Mouse (Mus musculus) CH12.LX (cell line): ENCODE measurements around the gene Ttll6. TPM values are rescaled to one million over a fixed set of nuclear protein-coding genes. Genes with fewer than 3 reads are reported as not detected.

Source experiments
- DNase-seq: peaks from one replicate; pipeline ENCODE4 v3.0.0-alpha.2; 2013; ENCODE audit errors: extremely low read depth
- H3K27ac ChIP-seq: 2 replicates; pipeline ENCODE4 v1.5.1; 2012; ENCODE audit warnings: low read depth, mild to moderate bottlenecking, control low read depth, moderate library complexity; ENCODE audit not compliant: insufficient read depth
- H3K27me3 ChIP-seq: replicated peaks from 2 replicates; pipeline ENCODE3; 2012; ENCODE audit warnings: inconsistent platforms
- H3K36me3 ChIP-seq, 2 experiments: replicated peaks in 1 of 2; 2 replicates each; pipeline versions ENCODE3 to v1.6.1; 2012; ENCODE audit warnings: inconsistent platforms in 1 of 2, low read length in 1 of 2, mild to moderate bottlenecking in 1 of 2, mixed read lengths in 1 of 2, moderate library complexity in 1 of 2; ENCODE audit not compliant: control insufficient read depth in 1 of 2, insufficient read depth in 1 of 2
- H3K4me1 ChIP-seq, 2 experiments: 2 replicates each; pipeline ENCODE4 v1.6.1; 2012; ENCODE audit warnings: inconsistent platforms in 1 of 2, moderate library complexity in 1 of 2; ENCODE audit not compliant: insufficient read depth in 2 of 2, control insufficient read depth in 1 of 2
- H3K4me2 ChIP-seq: 2 replicates; pipeline ENCODE4 v1.6.1; 2012; ENCODE audit warnings: low read depth, mild to moderate bottlenecking, control low read depth; ENCODE audit not compliant: poor library complexity, insufficient read depth, severe bottlenecking
- H3K4me3 ChIP-seq, 3 experiments: fragments of 150-350 bp in 1 of 3; sonication (generic) in 1 of 3; replicated peaks in 1 of 3; 2 replicates each; pipeline versions ENCODE3 to v1.5.1; 2011 to 2012; ENCODE audit warnings: low read depth in 2 of 3, low read length in 2 of 3, mild to moderate bottlenecking in 2 of 3, moderate library complexity in 2 of 3, control low read depth in 1 of 3, improper control_type of control experiment in 1 of 3, inconsistent platforms in 1 of 3, mixed read lengths in 1 of 3; ENCODE audit not compliant: poor library complexity in 1 of 3
- H3K79me2 ChIP-seq: replicated peaks from 2 replicates; pipeline ENCODE4 v1.6.1; 2012; ENCODE audit warnings: mild to moderate bottlenecking, moderate library complexity; ENCODE audit not compliant: control insufficient read depth, poor library complexity, insufficient read depth, severe bottlenecking; ENCODE audit errors: extremely low read depth
- H3K9ac ChIP-seq: 2 replicates; pipeline ENCODE4 v1.6.1; 2012; ENCODE audit warnings: low read depth, mild to moderate bottlenecking, control low read depth, moderate library complexity; ENCODE audit not compliant: insufficient read depth
- H3K9me3 ChIP-seq: replicated peaks from 2 replicates; pipeline ENCODE3; 2012; ENCODE audit warnings: low read length, inconsistent platforms, mixed read lengths
- CHD1 ChIP-seq: IDR thresholded peaks from 2 replicates; pipeline ENCODE4 v1.6.1; 2012; ENCODE audit warnings: low read depth, low read length, improper control_type of control experiment, inconsistent platforms
- ELF1 ChIP-seq: IDR thresholded peaks from 2 replicates; pipeline ENCODE4 v1.6.1; 2014; ENCODE audit warnings: low read depth, mild to moderate bottlenecking, inconsistent platforms, low read length, improper control_type of control experiment
- ETS1 ChIP-seq: conservative IDR thresholded peaks from 2 replicates; pipeline ENCODE4 v1.6.1; 2012; ENCODE audit warnings: low read depth, mild to moderate bottlenecking, inconsistent platforms, low read length, improper control_type of control experiment, moderate library complexity
- IRF4 ChIP-seq: IDR thresholded peaks from 2 replicates; pipeline ENCODE4 v1.6.1; 2014; ENCODE audit warnings: low read depth, mild to moderate bottlenecking, inconsistent platforms, low read length, improper control_type of control experiment
- JUN ChIP-seq: IDR thresholded peaks from 2 replicates; pipeline ENCODE4 v1.6.1; 2011; ENCODE audit warnings: low read depth, mild to moderate bottlenecking, low read length, improper control_type of control experiment, moderate library complexity; ENCODE audit not compliant: insufficient read depth
- KAT2A ChIP-seq: IDR thresholded peaks from 2 replicates; pipeline ENCODE4 v1.6.1; 2012; ENCODE audit warnings: low read length, improper control_type of control experiment, inconsistent platforms; ENCODE audit not compliant: insufficient replicate concordance
- MAX ChIP-seq: IDR thresholded peaks from 2 replicates; pipeline ENCODE4 v1.6.1; 2011; ENCODE audit warnings: low read length, improper control_type of control experiment
- MAZ ChIP-seq: IDR thresholded peaks from 2 replicates; pipeline ENCODE4 v1.6.1; 2012; ENCODE audit warnings: low read depth, mild to moderate bottlenecking, inconsistent platforms, low read length, improper control_type of control experiment, moderate library complexity
- MXI1 ChIP-seq: IDR thresholded peaks from 2 replicates; pipeline ENCODE4 v1.6.1; 2011; ENCODE audit warnings: mild to moderate bottlenecking, low read depth, low read length, improper control_type of control experiment
- MYC ChIP-seq: IDR thresholded peaks from 2 replicates; pipeline ENCODE4 v1.6.1; 2011; ENCODE audit warnings: low read depth, mild to moderate bottlenecking, improper control_type of control experiment, low read length
- NELFE ChIP-seq: IDR thresholded peaks from 2 replicates; pipeline ENCODE4 v1.6.1; 2011; ENCODE audit warnings: low read depth, low read length, improper control_type of control experiment
- SIN3A ChIP-seq: IDR thresholded peaks from 2 replicates; pipeline ENCODE4 v1.6.1; 2012; ENCODE audit warnings: low read length, improper control_type of control experiment, inconsistent platforms
- TCF12 ChIP-seq: IDR thresholded peaks from 2 replicates; pipeline ENCODE4 v1.6.1; 2014; ENCODE audit warnings: low read depth, mild to moderate bottlenecking, inconsistent platforms, low read length, improper control_type of control experiment
- UBTF ChIP-seq: IDR thresholded peaks from 2 replicates; pipeline ENCODE4 v1.6.1; 2012; ENCODE audit warnings: low read depth, mild to moderate bottlenecking, inconsistent platforms, low read length, improper control_type of control experiment, moderate library complexity
- USF2 ChIP-seq: conservative IDR thresholded peaks from 2 replicates; pipeline ENCODE4 v1.6.1; 2011; ENCODE audit warnings: low read depth, low read length, improper control_type of control experiment
- ZNF384 ChIP-seq: IDR thresholded peaks from 2 replicates; pipeline ENCODE4 v1.6.1; 2012; ENCODE audit warnings: low read depth, low read length, improper control_type of control experiment, inconsistent platforms
- dilution Hi-C: fragments of 300-500 bp; cut with MboI; formaldehyde crosslinking; loops from 2 replicates; pipeline ENCODE4 v1.14.3; 2020; ENCODE audit warnings: low sequenced_read_pairs; ENCODE audit not compliant: extremely low pct_unique_long_range_greater_than_20kb, extremely low pct_ligation_motif_present
- in situ Hi-C: fragments of 300-500 bp; cut with MboI; formaldehyde crosslinking; loops from 3 replicates; pipeline ENCODE4 v1.14.3; 2019; ENCODE audit warnings: low sequenced_read_pairs, low pct_ligation_motif_present, low pct_unique_long_range_greater_than_20kb, mixed read lengths
- polyA plus RNA-seq: library from polyadenylated mRNA; unstranded; fragments of >175 nt; gene quantifications from 2 replicates; pipeline ENCODE4 v1.2.1, GENCODE M21; 2012; ENCODE audit warnings: low read depth; ENCODE audit not compliant: insufficient read length
- total RNA-seq, 2 experiments: library from RNA; depleted of rRNA; stranded (reverse); fragments of 300-350 nt in 1 of 2; fragments of >200 nt in 1 of 2; gene quantifications; 2 replicates each; pipeline ENCODE4 v1.2.3; 2012 to 2014

Ttll6 gene
- total and polyA plus RNA-seq, 3 experiments: 0.09 TPM; not detected in 2

GRCm38 (mm10) chr11:96170711-96171379 is 37.3 kb downstream of the Ttll6 start:
- H3K9ac ChIP-seq: no peak overlapping the region
- H3K27ac ChIP-seq: no peak overlapping the region
- dilution Hi-C loops: no loop called here
- H3K9me3 ChIP-seq: no peaks in the 10 kb centered on the region
- DNase-seq: no peak
- H3K4me1 ChIP-seq: peaks cover 3 to 17% of the 10 kb centered on the region in 2 experiments
- no peak overlapping the region for H3K4me3 ChIP-seq
- peaks cover 77% of the 10 kb centered on the region for H3K27me3 ChIP-seq
- H3K36me3 ChIP-seq: no peaks in the 10 kb centered on the region
- H3K4me2 ChIP-seq: no peak overlapping the region
- TF ChIP-seq SIN3A: no peak
- in situ Hi-C loops: no loop called here
- no peaks in the 10 kb centered on the region for H3K79me2 ChIP-seq

GRCm38 (mm10) chr11:96171601-96172000 is 38.0 kb downstream of the Ttll6 start:
- H3K4me2 ChIP-seq: no peak overlapping the region
- no peaks in the 10 kb centered on the region for H3K79me2 ChIP-seq
- no peak overlapping the region for H3K4me3 ChIP-seq
- TF ChIP-seq TCF12: no peak
- TF ChIP-seq ETS1: no peak
- TF ChIP-seq MAX: no peak
- no peak for TF ChIP-seq UBTF
- TF ChIP-seq JUN: no peak
- no peak for TF ChIP-seq CHD1
- TF ChIP-seq ZNF384: no peak
- no peak for TF ChIP-seq IRF4
- no peak for TF ChIP-seq USF2
- TF ChIP-seq MAZ: no peak
- TF ChIP-seq MXI1: no peak
- TF ChIP-seq KAT2A: no peak
- no peak for TF ChIP-seq ELF1
- no peak for TF ChIP-seq NELFE
- no peak for TF ChIP-seq MYC
- no peak overlapping the region for H3K9ac ChIP-seq
- H3K36me3 ChIP-seq: no peaks in the 10 kb centered on the region
- peaks cover 81% of the 10 kb centered on the region for H3K27me3 ChIP-seq
- peaks cover 3 to 17% of the 10 kb centered on the region in 2 experiments for H3K4me1 ChIP-seq
- in situ Hi-C loops: no loop called here
- DNase-seq: no peak
- dilution Hi-C loops: no loop called here
- no peaks in the 10 kb centered on the region for H3K9me3 ChIP-seq
- no peak overlapping the region for H3K27ac ChIP-seq
